Comparison of ENCODE assay signal across 21 mouse cellular contexts in the genomic region with DNA sequence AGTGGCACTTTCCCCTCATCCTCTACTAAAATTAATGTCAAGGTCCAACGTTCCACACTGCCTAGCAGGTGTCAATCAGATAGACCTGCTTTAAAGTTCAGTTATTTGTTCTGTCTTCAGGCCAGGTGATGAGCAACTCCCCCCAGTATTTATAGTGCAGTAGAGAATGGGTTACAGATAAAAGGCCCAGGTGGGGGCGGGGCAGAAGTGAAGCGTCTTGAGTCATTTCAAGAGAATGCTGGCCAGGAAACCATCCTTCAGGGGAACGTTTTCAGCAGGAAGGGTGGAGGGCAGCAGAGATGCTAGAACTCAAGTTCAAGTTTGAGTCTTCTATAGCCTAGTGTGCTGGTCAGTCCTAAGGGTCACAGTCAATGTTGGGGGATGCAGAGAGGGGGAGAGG.
"Had no signal": no experiment of that assay in that cellular context is flagged by ENCODE, and none has a peak within 500 bp of the region (broad histone marks: within the 10 kb centered on the region; RNA-seq: fewer than 3 reads in every experiment).

No protein-coding gene starts in this region.

- H3K36me3 ChIP-seq: heart, embryonic 10.5 days; heart, embryonic 12.5 days; hindbrain, embryonic 13.5 days; hindbrain, embryonic 15.5 days; intestine, embryonic 15.5 days; limb, embryonic 13.5 days; limb, embryonic 15.5 days; liver, embryonic 12.5 days had no signal

- H3K4me1 ChIP-seq: hindbrain, embryonic 13.5 days; hindbrain, embryonic 15.5 days; intestine, embryonic 15.5 days; liver, embryonic 12.5 days had no signal

- H3K4me2 ChIP-seq: heart, embryonic 12.5 days; hindbrain, embryonic 13.5 days; hindbrain, embryonic 15.5 days; intestine, embryonic 15.5 days; limb, embryonic 13.5 days; limb, embryonic 15.5 days; liver, embryonic 12.5 days had no signal

- H3K9me3 ChIP-seq: heart, embryonic 10.5 days; heart, embryonic 12.5 days; hindbrain, embryonic 13.5 days; hindbrain, embryonic 15.5 days; intestine, embryonic 15.5 days; limb, embryonic 13.5 days; limb, embryonic 15.5 days; liver, embryonic 12.5 days had no signal

- H3K27me3 ChIP-seq: hindbrain, embryonic 15.5 days; intestine, embryonic 15.5 days; liver, embryonic 12.5 days had no signal

- H3K4me3 ChIP-seq: heart, embryonic 10.5 days; heart, embryonic 12.5 days; hindbrain, embryonic 13.5 days; hindbrain, embryonic 15.5 days; intestine, embryonic 15.5 days; layer of hippocampus, adult 2 months; left cerebral cortex, adult 2 months; limb, embryonic 13.5 days; limb, embryonic 15.5 days; liver, embryonic 12.5 days had no signal

- DNase-seq: gastrocnemius, postnatal 14 days; gastrocnemius, postnatal 36 days; heart, postnatal 10 days; kidney, adult 18-20 months; kidney, adult 8-10 months; kidney, postnatal 10 days; kidney, postnatal 25 days; kidney, postnatal 4 days; left cerebral cortex, postnatal 4 days had no signal

- H3K27ac ChIP-seq: heart, embryonic 10.5 days; hindbrain, embryonic 13.5 days; hindbrain, embryonic 15.5 days; hindbrain, postnatal 0 days; intestine, embryonic 15.5 days; layer of hippocampus, adult 2 months; left cerebral cortex, adult 2 months; limb, embryonic 13.5 days; limb, embryonic 15.5 days; liver, embryonic 12.5 days; liver, embryonic 14.5 days had no signal

- H3K9ac ChIP-seq: heart, embryonic 12.5 days; hindbrain, embryonic 13.5 days; hindbrain, embryonic 15.5 days; intestine, embryonic 15.5 days; limb, embryonic 13.5 days; limb, embryonic 15.5 days; liver, embryonic 12.5 days; liver, embryonic 14.5 days had no signal
